Mouse (Mus musculus) midbrain, embryonic 10.5 days (tissue): ENCODE data around the gene Erf. TPM values are rescaled to one million over a fixed set of nuclear protein-coding genes. Genes with fewer than 3 reads are reported as not detected.

Experiments
- DNase-seq: peaks from one replicate; pipeline ENCODE4 v3.0.0-alpha.2; 2017; ENCODE audit warnings: low spot score
- H3K27ac ChIP-seq: fragments of 300-500 bp; sonication (generic); replicated peaks from 2 replicates; pipeline ENCODE4 v1.5.1; 2016; ENCODE audit warnings: mild to moderate bottlenecking
- H3K27me3 ChIP-seq: fragments of 300-500 bp; sonication (generic); 2 replicates; pipeline ENCODE4 v1.6.1; 2016; ENCODE audit warnings: low read depth, mild to moderate bottlenecking; ENCODE audit not compliant: poor library complexity, severe bottlenecking
- H3K36me3 ChIP-seq: fragments of 300-500 bp; sonication (generic); 2 replicates; pipeline ENCODE4 v1.6.1; 2016; ENCODE audit warnings: mild to moderate bottlenecking, moderate library complexity
- H3K4me1 ChIP-seq: fragments of 300-500 bp; sonication (generic); 2 replicates; pipeline ENCODE4 v1.6.1; 2016
- H3K4me3 ChIP-seq: fragments of 300-500 bp; sonication (generic); 2 replicates; pipeline ENCODE4 v1.5.1; 2016; ENCODE audit warnings: mild to moderate bottlenecking, moderate library complexity
- H3K9me3 ChIP-seq: fragments of 300-500 bp; sonication (generic); replicated peaks from 2 replicates; pipeline ENCODE4 v1.6.1; 2016; ENCODE audit warnings: mild to moderate bottlenecking
- WGBS: fragments of 180-500 bp; shearing (Covaris S2); methylation state at CpG from one replicate; pipeline ENCODE4 v1.1.7; 2016; 5-methylcytosine and 5-hydroxymethylcytosine counted together
- polyA plus RNA-seq: library from polyadenylated mRNA; unstranded; fragments of >200 nt; fragmentation: Nextera tagmentation; extraction: Ambion mirVana; gene quantifications from 2 replicates; pipeline ENCODE4 v1.2.1, GENCODE M21; 2016

The Erf gene
- polyA plus RNA-seq: 6.9 and 7.3 TPM in 2 replicates

GRCm38 (mm10) chr7:25250141-25250972 lies at the start of gene Erf:
TSS of gene Erf (minus strand) at chr7:25250761.
- DNase-seq: peak; percentile 96
- H3K27me3 ChIP-seq: no peaks in the 10 kb centered on the region
- H3K4me1 ChIP-seq: peaks cover 59% of the 10 kb centered on the region
- H3K36me3 ChIP-seq: peaks cover 19% of the 10 kb centered on the region
- peak within 1 kb of the TSS; percentile 78 for H3K4me3 ChIP-seq
- H3K27ac ChIP-seq: peak within 1 kb of the TSS; percentile 96
- no peaks in the 10 kb centered on the region for H3K9me3 ChIP-seq
- WGBS: under 1% methylated on average over 78 of the region's 81 CpGs

GRCm38 (mm10) chr7:25297454-25298325 lies 47.1 kb upstream of the Erf start, which contains the start of gene Pafah1b3:
TSS of gene Pafah1b3 (minus strand) at chr7:25297986.
- DNase-seq: peak; percentile 92
- Histone ChIP-seq H3K27ac (peak within 1 kb of the TSS; percentile 99), H3K4me3 (peak within 1 kb of the TSS; percentile 92), H3K27me3 (peaks cover 1% of the 10 kb centered on the region), H3K36me3 (peaks cover 36% of the 10 kb centered on the region), H3K9me3 (no peaks in the 10 kb centered on the region), H3K4me1 (peaks cover 44% of the 10 kb centered on the region)
- WGBS: under 1% methylated on average over 52 of the region's 52 CpGs

- peak; percentile 53 for DNase-seq
- no peaks in the 10 kb centered on the region; the same call in 1 of the 2 replicates for H3K27me3 ChIP-seq
- peak overlapping the region; percentile 92 for H3K4me3 ChIP-seq
- peaks cover 43% of the 10 kb centered on the region for H3K36me3 ChIP-seq
- peak overlapping the region; percentile 99 for H3K27ac ChIP-seq
- 2% methylated on average over 21 of the region's 21 CpGs for WGBS
- no peaks in the 10 kb centered on the region for H3K9me3 ChIP-seq
- peaks cover 48% of the 10 kb centered on the region for H3K4me1 ChIP-seq
Observed at GRCm38 (mm10) chr7:25296945-25297453, 46.4 kb upstream of the Erf start.

GRCm38 (mm10) chr7:25294960-25295722 lies 44.6 kb upstream of the Erf start:
- DNase-seq: no peak
- H3K4me3 ChIP-seq: no peak overlapping the region
- H3K9me3 ChIP-seq: no peaks in the 10 kb centered on the region
- peaks cover 42% of the 10 kb centered on the region for H3K4me1 ChIP-seq
- no peaks in the 10 kb centered on the region for H3K27me3 ChIP-seq
- no peak overlapping the region for H3K27ac ChIP-seq
- peaks cover 61% of the 10 kb centered on the region for H3K36me3 ChIP-seq
- 94% methylated on average over 12 of the region's 12 CpGs for WGBS

- H3K27me3 ChIP-seq: no peaks in the 10 kb centered on the region
- H3K27ac ChIP-seq: no peak overlapping the region
- DNase-seq: no peak
- no peak overlapping the region for H3K4me3 ChIP-seq
- 92% methylated on average over 4 of the region's 4 CpGs for WGBS
- H3K36me3 ChIP-seq: peaks cover 68% of the 10 kb centered on the region
- peaks cover 42% of the 10 kb centered on the region for H3K4me1 ChIP-seq
- H3K9me3 ChIP-seq: peaks cover 4% of the 10 kb centered on the region; the same call in 1 of the 2 replicates
Observed at GRCm38 (mm10) chr7:25294495-25294894, 43.9 kb upstream of the Erf start.

- Histone ChIP-seq H3K4me1 (peaks cover 36% of the 10 kb centered on the region), H3K27ac (no peak overlapping the region), H3K36me3 (peaks cover 80% of the 10 kb centered on the region), H3K27me3 (no peaks in the 10 kb centered on the region), H3K4me3 (peak overlapping the region; percentile 7; the same call in 1 of the 2 replicates), H3K9me3 (peaks cover 11% of the 10 kb centered on the region; the same call in 1 of the 2 replicates)
- DNase-seq: no peak
- 88% methylated on average over 9 of the region's 10 CpGs for WGBS
Observed at GRCm38 (mm10) chr7:25293191-25293739, 42.7 kb upstream of the Erf start.

GRCm38 (mm10) chr7:25292107-25292506 lies 41.5 kb upstream of the Erf start:
- Histone ChIP-seq H3K36me3 (peaks cover 92% of the 10 kb centered on the region), H3K27ac (peak overlapping the region; percentile 42; the same call in 1 of the 2 replicates), H3K4me1 (peaks cover 26% of the 10 kb centered on the region), H3K4me3 (peak overlapping the region; percentile 14; the same call in 1 of the 2 replicates), H3K9me3 (peaks cover 11% of the 10 kb centered on the region; the same call in 1 of the 2 replicates), H3K27me3 (no peaks in the 10 kb centered on the region)
- 80% methylated on average over 7 of the region's 7 CpGs for WGBS
- no peak for DNase-seq

- peaks cover 100% of the 10 kb centered on the region for H3K36me3 ChIP-seq
- 94% methylated on average over 2 of the region's 2 CpGs for WGBS
- H3K27ac ChIP-seq: no peak overlapping the region
- H3K4me1 ChIP-seq: peaks cover 14% of the 10 kb centered on the region
- DNase-seq: no peak
- peaks cover 11% of the 10 kb centered on the region; the same call in 1 of the 2 replicates for H3K9me3 ChIP-seq
- no peak overlapping the region for H3K4me3 ChIP-seq
- H3K27me3 ChIP-seq: no peaks in the 10 kb centered on the region
Observed at GRCm38 (mm10) chr7:25290911-25291310, 40.4 kb upstream of the Erf start.

- H3K27me3 ChIP-seq: no peaks in the 10 kb centered on the region
- WGBS: 90% methylated on average over 1 of the region's 1 CpGs
- no peak overlapping the region for H3K4me3 ChIP-seq
- peaks cover 100% of the 10 kb centered on the region for H3K36me3 ChIP-seq
- no peak for DNase-seq
- peaks cover 11% of the 10 kb centered on the region; the same call in 1 of the 2 replicates for H3K9me3 ChIP-seq
- H3K27ac ChIP-seq: no peak overlapping the region
- H3K4me1 ChIP-seq: peaks cover 10% of the 10 kb centered on the region; the same call in 1 of the 2 replicates
Observed at GRCm38 (mm10) chr7:25290463-25290862, 39.9 kb upstream of the Erf start.

- Histone ChIP-seq H3K4me1 (peaks cover 13% of the 10 kb centered on the region), H3K27ac (no peak overlapping the region), H3K36me3 (peaks cover 100% of the 10 kb centered on the region), H3K4me3 (no peak overlapping the region), H3K27me3 (no peaks in the 10 kb centered on the region), H3K9me3 (peaks cover 11% of the 10 kb centered on the region; the same call in 1 of the 2 replicates)
- 95% methylated on average over 3 of the region's 3 CpGs for WGBS
- no peak for DNase-seq
Observed at GRCm38 (mm10) chr7:25289925-25290324, 39.4 kb upstream of the Erf start.

GRCm38 (mm10) chr7:25288721-25289120 lies 38.2 kb upstream of the Erf start:
- Histone ChIP-seq H3K4me3 (peak overlapping the region; percentile 19; the same call in 1 of the 2 replicates), H3K27ac (no peak overlapping the region), H3K9me3 (peaks cover 11% of the 10 kb centered on the region; the same call in 1 of the 2 replicates), H3K36me3 (peaks cover 96% of the 10 kb centered on the region), H3K27me3 (no peaks in the 10 kb centered on the region), H3K4me1 (peaks cover 25% of the 10 kb centered on the region)
- DNase-seq: no peak
- WGBS: 94% methylated on average over 3 of the region's 3 CpGs
